Mouse (Mus musculus): ENCODE data around the gene Npas3. TPM values are rescaled to one million over a fixed set of nuclear protein-coding genes. Genes with fewer than 3 reads are reported as not detected.

Gene Npas3
- total and polyA plus RNA-seq, 2 experiments: 0.04 TPM; not detected in 1

DNA sequence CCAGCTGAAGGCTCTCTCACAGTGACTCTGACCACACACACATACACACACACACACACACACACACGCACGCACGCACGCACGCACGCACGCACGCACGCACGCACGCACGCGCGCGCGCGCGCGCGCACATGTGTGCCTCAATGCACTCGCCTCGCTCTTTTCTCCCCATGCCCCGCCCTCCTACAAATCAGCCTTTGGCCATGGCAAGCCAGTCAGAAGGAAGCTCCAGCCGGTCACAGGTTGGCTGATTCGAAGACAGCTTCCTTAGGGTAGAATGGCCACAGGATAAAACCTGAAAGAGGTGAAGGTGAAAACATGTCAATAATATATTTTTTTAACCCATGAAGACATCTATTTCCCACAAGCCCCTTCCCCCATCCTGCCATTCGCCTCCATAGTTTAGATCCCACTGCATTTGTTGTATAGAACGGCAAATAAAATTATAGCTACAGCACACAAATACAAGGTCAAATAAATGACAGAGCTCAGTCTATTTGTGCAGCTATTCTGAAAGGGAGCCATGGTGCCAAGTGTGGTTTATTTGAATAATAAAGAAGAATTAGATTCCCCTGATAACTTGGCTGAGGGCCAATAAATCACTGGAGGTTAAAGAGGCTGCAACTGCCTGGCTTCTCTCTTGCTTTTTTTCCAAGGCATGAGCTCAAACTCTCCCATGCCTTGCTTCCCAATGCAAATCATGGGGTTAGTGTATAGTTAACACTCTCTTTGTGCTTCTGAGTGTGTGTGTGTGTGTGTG is 587.7 kb downstream of the Npas3 start:
- Histone ChIP-seq H3K9ac (ENCODE audit: low read depth, low read length) (no peak overlapping the region), H3K36me3 (ENCODE audit: control insufficient read depth, insufficient read depth, low read length) (no peaks in the 10 kb centered on the region), H3K27ac (replicated peaks; ENCODE audit: insufficient read depth, low read depth, low read length) (no peak overlapping the region), H3K4me1 (ENCODE audit: control insufficient read depth, insufficient read depth, low read length) (no peaks in the 10 kb centered on the region), H3K27me3 (ENCODE audit: control insufficient read depth, insufficient read depth, low read length) (no peaks in the 10 kb centered on the region; the same call in 1 of the 2 replicates), H3K4me3 (ENCODE audit: insufficient read depth, low read depth, low read length) (no peak overlapping the region), H3K79me2 (ENCODE audit: control insufficient read depth, insufficient read depth, low read length) (no peaks in the 10 kb centered on the region)
- no peak for DNase-seq (ENCODE audit: extremely low read depth, low read depth, low spot score)
- 82% methylated on average over 27 of the region's 27 CpGs for WGBS
- TF ChIP-seq POLR2A (IDR thresholded peaks at IDR 0.05; ENCODE audit: extremely low read depth, insufficient read depth, low read length): no peak
- TF ChIP-seq CTCF (IDR thresholded peaks at IDR 0.05; ENCODE audit: low read depth, low read length): no peak

DNA sequence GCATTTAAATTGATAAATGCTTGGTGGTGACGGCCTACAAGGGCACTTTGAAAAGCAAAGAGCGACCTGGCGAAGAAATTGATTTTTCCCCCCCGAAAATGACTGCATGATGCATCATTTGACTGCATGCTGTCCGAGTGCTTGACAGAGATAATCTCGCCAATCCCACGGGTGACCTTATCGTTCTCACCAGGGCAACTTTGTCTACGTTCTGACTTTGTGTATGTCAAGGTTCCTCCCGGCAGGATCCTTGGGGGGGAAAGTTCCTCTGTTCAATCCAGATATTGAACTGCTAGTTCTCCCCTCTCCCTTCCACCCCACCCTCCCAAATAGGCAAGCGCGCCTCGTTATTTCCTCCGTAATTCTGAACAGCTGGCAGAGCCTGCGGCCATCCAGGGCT is 588.9 kb downstream of the Npas3 start:
- Histone ChIP-seq H3K27ac (replicated peaks; ENCODE audit: insufficient read depth, low read depth, low read length) (no peak overlapping the region), H3K79me2 (ENCODE audit: control insufficient read depth, insufficient read depth, low read length) (no peaks in the 10 kb centered on the region), H3K4me3 (ENCODE audit: insufficient read depth, low read depth, low read length) (no peak overlapping the region), H3K27me3 (ENCODE audit: control insufficient read depth, insufficient read depth, low read length) (no peaks in the 10 kb centered on the region; the same call in 1 of the 2 replicates), H3K36me3 (ENCODE audit: control insufficient read depth, insufficient read depth, low read length) (no peaks in the 10 kb centered on the region), H3K9ac (ENCODE audit: low read depth, low read length) (no peak overlapping the region), H3K4me1 (ENCODE audit: control insufficient read depth, insufficient read depth, low read length) (no peaks in the 10 kb centered on the region)
- TF ChIP-seq CTCF (IDR thresholded peaks at IDR 0.05; ENCODE audit: low read depth, low read length): no peak
- 80% methylated on average over 15 of the region's 15 CpGs for WGBS
- no peak for DNase-seq (ENCODE audit: extremely low read depth, low read depth, low spot score)

DNA sequence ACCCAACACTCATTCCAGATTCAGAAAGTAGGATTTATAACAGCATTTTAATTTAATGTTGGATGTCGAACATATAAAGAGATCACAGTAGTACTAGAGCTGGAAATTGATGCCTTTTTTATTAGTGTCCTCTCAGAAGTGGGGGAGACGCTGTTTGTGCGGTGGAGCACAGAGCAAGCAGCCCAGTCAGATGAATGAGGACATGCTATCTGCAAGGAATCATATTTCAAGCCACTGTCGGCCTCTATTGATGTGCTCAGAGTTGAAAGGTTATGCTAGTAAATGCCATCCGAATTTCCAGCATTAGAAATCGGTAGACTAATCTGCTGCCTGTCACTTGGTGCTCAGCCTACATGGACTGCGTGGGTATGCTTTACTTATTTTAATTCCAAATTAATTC is 590.1 kb downstream of the Npas3 start:
- Histone ChIP-seq H3K4me3 (ENCODE audit: insufficient read depth, low read depth, low read length) (no peak overlapping the region), H3K36me3 (ENCODE audit: control insufficient read depth, insufficient read depth, low read length) (no peaks in the 10 kb centered on the region), H3K27ac (replicated peaks; ENCODE audit: insufficient read depth, low read depth, low read length) (no peak overlapping the region), H3K9ac (ENCODE audit: low read depth, low read length) (no peak overlapping the region), H3K79me2 (ENCODE audit: control insufficient read depth, insufficient read depth, low read length) (no peaks in the 10 kb centered on the region), H3K4me1 (ENCODE audit: control insufficient read depth, insufficient read depth, low read length) (no peaks in the 10 kb centered on the region), H3K27me3 (ENCODE audit: control insufficient read depth, insufficient read depth, low read length) (no peaks in the 10 kb centered on the region; the same call in 1 of the 2 replicates)
- 40% methylated on average over 7 of the region's 7 CpGs for WGBS
- TF ChIP-seq POLR2A (IDR thresholded peaks at IDR 0.05; ENCODE audit: extremely low read depth, insufficient read depth, low read length) (no peak), CTCF (IDR thresholded peaks at IDR 0.05; ENCODE audit: low read depth, low read length) (no peak)
- no peak for DNase-seq (ENCODE audit: extremely low read depth, low read depth, low spot score)

DNA sequence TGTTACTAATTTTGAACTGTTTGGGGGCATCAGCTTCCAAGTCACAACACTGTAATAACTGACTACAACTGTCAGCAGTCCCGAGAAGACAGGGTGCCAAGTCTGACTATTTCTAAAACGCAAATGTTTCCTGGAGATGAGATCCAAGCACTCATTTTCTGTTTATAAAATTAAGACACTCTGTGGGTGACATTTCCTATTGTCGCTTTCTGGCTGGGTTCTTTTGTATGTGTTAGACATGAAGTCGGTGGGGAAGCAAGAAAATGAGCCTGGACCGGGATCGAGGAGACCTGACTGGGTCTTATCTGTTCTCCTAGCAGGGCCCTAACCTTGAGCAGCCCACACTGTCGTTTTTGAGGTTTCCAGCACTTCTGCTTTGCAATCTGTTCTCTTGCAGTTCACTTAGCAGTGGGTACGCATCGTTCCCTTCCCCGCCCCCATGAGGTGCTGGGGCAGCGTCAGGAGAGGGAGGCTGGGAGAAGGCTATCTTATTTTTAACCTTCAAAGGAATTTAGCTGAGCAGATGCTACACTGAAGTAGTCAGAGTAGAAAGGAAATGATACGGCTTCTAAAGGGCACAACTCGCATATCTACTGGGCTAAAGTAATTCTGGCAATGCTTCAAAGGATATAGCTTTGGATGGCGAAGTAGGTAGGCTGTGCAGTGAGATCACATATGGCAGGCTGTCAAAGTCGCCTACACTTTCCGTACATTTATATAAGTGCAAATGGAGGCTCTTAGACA is 593.6 kb downstream of the Npas3 start:
- Histone ChIP-seq H3K27me3 (ENCODE audit: control insufficient read depth, insufficient read depth, low read length) (no peaks in the 10 kb centered on the region; the same call in 1 of the 2 replicates), H3K79me2 (ENCODE audit: control insufficient read depth, insufficient read depth, low read length) (no peaks in the 10 kb centered on the region), H3K9ac (ENCODE audit: low read depth, low read length) (no peak overlapping the region), H3K4me1 (ENCODE audit: control insufficient read depth, insufficient read depth, low read length) (no peaks in the 10 kb centered on the region), H3K36me3 (ENCODE audit: control insufficient read depth, insufficient read depth, low read length) (no peaks in the 10 kb centered on the region), H3K4me3 (ENCODE audit: insufficient read depth, low read depth, low read length) (no peak overlapping the region), H3K27ac (replicated peaks; ENCODE audit: insufficient read depth, low read depth, low read length) (no peak overlapping the region)
- TF ChIP-seq CTCF (IDR thresholded peaks at IDR 0.05; ENCODE audit: low read depth, low read length): no peak
- TF ChIP-seq POLR2A (IDR thresholded peaks at IDR 0.05; ENCODE audit: extremely low read depth, insufficient read depth, low read length): no peak
- no peak for DNase-seq (ENCODE audit: extremely low read depth, low read depth, low spot score)
- WGBS: 71% methylated on average over 16 of the region's 16 CpGs

DNA sequence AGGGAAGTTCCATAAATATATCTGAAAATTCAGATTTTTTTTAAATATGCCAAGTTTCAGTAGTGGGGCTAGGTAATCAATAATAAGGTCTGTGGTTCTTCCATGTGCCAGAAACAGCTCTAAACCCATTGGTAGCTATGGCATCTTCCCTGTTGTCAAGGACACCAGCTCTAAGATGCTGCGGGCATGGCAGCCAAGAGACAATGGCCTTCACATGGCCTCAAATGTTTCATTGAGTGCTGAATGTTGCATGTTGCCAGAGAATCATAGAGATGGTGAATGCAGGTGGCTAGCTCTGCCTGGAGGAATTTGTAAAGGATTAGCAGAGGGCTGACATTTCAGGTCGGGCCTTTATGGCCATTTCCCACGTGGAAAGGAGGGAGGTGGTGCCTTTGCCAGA is 595.1 kb downstream of the Npas3 start:
- 74% methylated on average over 3 of the region's 3 CpGs for WGBS
- DNase-seq (ENCODE audit: extremely low read depth, low read depth, low spot score): no peak
- Histone ChIP-seq H3K4me3 (ENCODE audit: insufficient read depth, low read depth, low read length) (no peak overlapping the region), H3K79me2 (ENCODE audit: control insufficient read depth, insufficient read depth, low read length) (no peaks in the 10 kb centered on the region), H3K36me3 (ENCODE audit: control insufficient read depth, insufficient read depth, low read length) (no peaks in the 10 kb centered on the region), H3K9ac (ENCODE audit: low read depth, low read length) (no peak overlapping the region), H3K4me1 (ENCODE audit: control insufficient read depth, insufficient read depth, low read length) (no peaks in the 10 kb centered on the region), H3K27ac (replicated peaks; ENCODE audit: insufficient read depth, low read depth, low read length) (no peak overlapping the region), H3K27me3 (ENCODE audit: control insufficient read depth, insufficient read depth, low read length) (no peaks in the 10 kb centered on the region)
- no peak for TF ChIP-seq POLR2A (IDR thresholded peaks at IDR 0.05; ENCODE audit: extremely low read depth, insufficient read depth, low read length)
- no peak for TF ChIP-seq CTCF (IDR thresholded peaks at IDR 0.05; ENCODE audit: low read depth, low read length)
